Comparison of ENCODE assay signal across 9 mouse cellular contexts in the genomic region with DNA sequence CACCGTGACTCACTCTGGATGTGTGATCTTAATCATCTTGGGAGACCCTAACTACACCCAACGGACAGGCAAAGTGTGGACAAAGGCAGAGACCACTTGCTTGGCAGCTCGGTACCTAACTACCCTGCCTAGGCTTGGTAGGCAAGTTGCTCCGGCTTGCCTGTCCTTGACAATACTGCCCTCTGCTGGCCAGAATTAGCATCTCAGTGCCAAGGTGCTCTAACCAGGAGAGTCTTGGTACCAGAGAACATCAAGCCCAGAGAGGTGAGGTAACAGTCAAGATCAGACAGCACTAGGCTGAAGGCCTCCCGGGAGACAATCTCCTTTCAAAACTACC. TPM values are rescaled to one million over a fixed set of nuclear protein-coding genes. Genes with fewer than 3 reads are reported as not detected.
DNase-seq lines count a peak whose midpoint lies in the region; ATAC-seq and TF ChIP-seq lines count a peak whose summit lies in the region.
"Had no signal": no experiment of that assay in that cellular context is flagged by ENCODE, and none has a peak within 500 bp of the region (broad histone marks: within the 10 kb centered on the region; RNA-seq: fewer than 3 reads in every experiment).

No protein-coding gene starts in this region.

- TF ChIP-seq POLR2A in cortical plate, adult 2 months (IDR thresholded peaks at IDR 0.05; ENCODE audit: extremely low read depth, insufficient read depth, low read length) = no peak

- no peaks in the 10 kb centered on the region for H3K27me3 ChIP-seq in kidney, postnatal 0 days (ENCODE audit: insufficient read depth, low read length)
- no peaks in the 10 kb centered on the region for H3K27me3 ChIP-seq in liver, embryonic 13.5 days
- no peaks in the 10 kb centered on the region for H3K27me3 ChIP-seq in neural tube, embryonic 14.5 days (ENCODE audit: control insufficient read depth, insufficient read depth, low read length)

- H3K9ac ChIP-seq in kidney, postnatal 0 days (ENCODE audit: low read depth, low read length) = no peak overlapping the region
- no peak overlapping the region for H3K9ac ChIP-seq in liver, embryonic 13.5 days
- no peak overlapping the region for H3K9ac ChIP-seq in neural tube, embryonic 14.5 days (replicated peaks; ENCODE audit: low read depth, low read length)

- H3K36me3 ChIP-seq in kidney, postnatal 0 days (ENCODE audit: insufficient read depth, low read length) = peaks cover 25% of the 10 kb centered on the region
- H3K36me3 ChIP-seq in liver, embryonic 13.5 days = no peaks in the 10 kb centered on the region
- no peaks in the 10 kb centered on the region for H3K36me3 ChIP-seq in neural tube, embryonic 14.5 days (ENCODE audit: control insufficient read depth, insufficient read depth, low read length)

- no peaks in the 10 kb centered on the region for H3K9me3 ChIP-seq in kidney, postnatal 0 days (replicated peaks; ENCODE audit: low read length)
- H3K9me3 ChIP-seq in liver, embryonic 13.5 days (replicated peaks) = no peaks in the 10 kb centered on the region
- no peaks in the 10 kb centered on the region for H3K9me3 ChIP-seq in neural tube, embryonic 14.5 days (ENCODE audit: control insufficient read depth, low read length)

- 13% methylated on average over 5 of the region's 5 CpGs for WGBS in kidney, postnatal 0 days
- WGBS in liver, embryonic 13.5 days (ENCODE audit: insufficient replicate concordance) = 9% methylated on average over 5 of the region's 5 CpGs
- 17% methylated on average over 5 of the region's 5 CpGs for WGBS in neural tube, embryonic 14.5 days

- no peak overlapping the region for H3K27ac ChIP-seq in cortical plate, adult 2 months (ENCODE audit: insufficient read depth, low read length)
- H3K27ac ChIP-seq in kidney, postnatal 0 days = no peak overlapping the region
- H3K27ac ChIP-seq in liver, embryonic 13.5 days = no peak overlapping the region
- no peak overlapping the region for H3K27ac ChIP-seq in neural tube, embryonic 14.5 days (ENCODE audit: low read depth, low read length)

- ATAC-seq in kidney, postnatal 0 days (replicated peaks; ENCODE audit: low FRiP score, low read depth) = peak; percentile 33; the same call in 1 of the 2 replicates
- ATAC-seq in liver, embryonic 13.5 days (ENCODE audit: low read depth) = no peak
- ATAC-seq in neural tube, embryonic 14.5 days (ENCODE audit: low read depth) = peak; percentile 70

- no peak overlapping the region for H3K4me2 ChIP-seq in kidney, postnatal 0 days (ENCODE audit: low read length)
- no peak overlapping the region for H3K4me2 ChIP-seq in liver, embryonic 13.5 days
- no peak overlapping the region for H3K4me2 ChIP-seq in neural tube, embryonic 14.5 days (ENCODE audit: low read depth, low read length)

- H3K4me3 ChIP-seq in cortical plate, adult 2 months (ENCODE audit: insufficient read depth, low read length) = no peak overlapping the region
- no peak overlapping the region for H3K4me3 ChIP-seq in kidney, postnatal 0 days (replicated peaks; ENCODE audit: low read depth, low read length)
- H3K4me3 ChIP-seq in liver, embryonic 13.5 days (replicated peaks) = no peak overlapping the region
- no peak overlapping the region for H3K4me3 ChIP-seq in neural tube, embryonic 14.5 days (ENCODE audit: low read depth, low read length)
- H3K4me3 ChIP-seq: erythroblast, embryonic 14.5 days had no signal

- peak; percentile 99 for TF ChIP-seq CTCF in cortical plate, adult 2 months (IDR thresholded peaks at IDR 0.05; ENCODE audit: extremely low read depth, insufficient read depth, low read length)
- peak; percentile 98 for TF ChIP-seq CTCF in kidney, postnatal 0 days (IDR thresholded peaks at IDR 0.05; ENCODE audit: low read depth)

- DNase-seq in 3T3-L1 (ENCODE audit: low read depth, low spot score) (peak; percentile 86), ZHBTc4 (ENCODE audit: low read depth, low spot score) (peak; percentile 84)
- peak; percentile 38 for DNase-seq in gastrocnemius, postnatal 25 days
- peak; percentile 83 for DNase-seq in kidney, postnatal 0 days (ENCODE audit: low spot score)
- DNase-seq in liver, embryonic 13.5 days = peak; percentile 28
- peak; percentile 46 for DNase-seq in testis, postnatal 14 days (ENCODE audit: low spot score)

- no peaks in the 10 kb centered on the region for H3K4me1 ChIP-seq in cortical plate, adult 2 months (ENCODE audit: control insufficient read depth, insufficient read depth, low read length)
- peaks cover 6% of the 10 kb centered on the region; the same call in 1 of the 2 replicates for H3K4me1 ChIP-seq in kidney, postnatal 0 days (replicated peaks; ENCODE audit: insufficient read depth, low read length)
- H3K4me1 ChIP-seq in liver, embryonic 13.5 days (replicated peaks) = no peaks in the 10 kb centered on the region
- H3K4me1 ChIP-seq in neural tube, embryonic 14.5 days (ENCODE audit: control insufficient read depth, insufficient read depth, low read length) = 0 out of 2 replicates have a peak, but pooled peaks cover 5% of the 10 kb centered on the region

RNA-seq across cellular contexts. Expression of gene Anks6, which starts 19.9 kb away (rescaled TPM):
- polyA plus RNA-seq in cortical plate, adult 2 months (2012; rRNA removed) = 18.4 and 20.7 TPM in 2 replicates
- 1 to 10 TPM; 1.2 to 2.1 TPM for total RNA-seq in gastrocnemius, postnatal 25 days (2021)
- 6.4 TPM in 2 replicates for polyA plus RNA-seq in kidney, postnatal 0 days (2015; fragmentation: Nextera tagmentation; extraction: Ambion mirVana)
- polyA plus RNA-seq in liver, embryonic 13.5 days (2015; fragmentation: Nextera tagmentation; extraction: Ambion mirVana) = 0.10 and 0.13 TPM in 2 replicates
- polyA plus RNA-seq in neural tube, embryonic 14.5 days (2014; fragmentation: Nextera tagmentation; extraction: Ambion mirVana) = 3.6 and 5.3 TPM in 2 replicates
- polyA plus RNA-seq: erythroblast, embryonic 14.5 days had no signal

RNA-seq across cellular contexts. Expression of gene Gabbr2, which starts 45.6 kb away (rescaled TPM):
- polyA plus RNA-seq in cortical plate, adult 2 months (2012; rRNA removed) = 138 and 139 TPM in 2 replicates
- under 1 TPM; 0.05 to 0.26 TPM for total RNA-seq in gastrocnemius, postnatal 25 days (2021)
- 0.15 and 0.22 TPM in 2 replicates for polyA plus RNA-seq in kidney, postnatal 0 days (2015; fragmentation: Nextera tagmentation; extraction: Ambion mirVana)
- 0.09 TPM in 2 replicates for polyA plus RNA-seq in liver, embryonic 13.5 days (2015; fragmentation: Nextera tagmentation; extraction: Ambion mirVana)
- 12.2 and 16.4 TPM in 2 replicates for polyA plus RNA-seq in neural tube, embryonic 14.5 days (2014; fragmentation: Nextera tagmentation; extraction: Ambion mirVana)
- polyA plus RNA-seq: erythroblast, embryonic 14.5 days had no signal

RNA-seq across cellular contexts. Expression of gene Galnt12, which starts 54.4 kb away (rescaled TPM):
- polyA plus RNA-seq in cortical plate, adult 2 months (2012; rRNA removed) = 2.5 TPM in 2 replicates
- total RNA-seq in gastrocnemius, postnatal 25 days (2021) = under 1 TPM; 0.16 to 0.20 TPM
- polyA plus RNA-seq in kidney, postnatal 0 days (2015; fragmentation: Nextera tagmentation; extraction: Ambion mirVana) = 10.2 and 11.2 TPM in 2 replicates
- polyA plus RNA-seq in liver, embryonic 13.5 days (2015; fragmentation: Nextera tagmentation; extraction: Ambion mirVana) = 0.40 and 0.56 TPM in 2 replicates
- polyA plus RNA-seq in neural tube, embryonic 14.5 days (2014; fragmentation: Nextera tagmentation; extraction: Ambion mirVana) = 0.58 and 1.1 TPM in 2 replicates
- polyA plus RNA-seq: erythroblast, embryonic 14.5 days had no signal

Comparison
In these comparisons a context has a peak if more than half of its experiments do, and no peak if none do; other contexts are left out.
1. DNase-seq: peak in every context shown above with its lines; median percentile 86 in 3T3-L1; 84 in ZHBTc4; 83 in kidney, postnatal 0 days; 46 in testis, postnatal 14 days; 38 in gastrocnemius, postnatal 25 days; 28 in liver, embryonic 13.5 days.
2. RNA of gene Gabbr2, which starts 45.6 kb away (polyA plus RNA-seq): 138 to 139 TPM in cortical plate, adult 2 months and 12.2 to 16.4 TPM in neural tube, embryonic 14.5 days; 0.15 to 0.22 TPM in kidney, postnatal 0 days and 0.09 TPM in liver, embryonic 13.5 days; every median in the first group is over 10 times any median in the second.